Mouse (Mus musculus) right cerebral cortex, postnatal 25 days (tissue): ENCODE measurements around the gene Pak6.

Experiments
- DNase-seq: peaks from one replicate; pipeline ENCODE4 v3.0.0; 2022

Pak6 gene

DNA sequence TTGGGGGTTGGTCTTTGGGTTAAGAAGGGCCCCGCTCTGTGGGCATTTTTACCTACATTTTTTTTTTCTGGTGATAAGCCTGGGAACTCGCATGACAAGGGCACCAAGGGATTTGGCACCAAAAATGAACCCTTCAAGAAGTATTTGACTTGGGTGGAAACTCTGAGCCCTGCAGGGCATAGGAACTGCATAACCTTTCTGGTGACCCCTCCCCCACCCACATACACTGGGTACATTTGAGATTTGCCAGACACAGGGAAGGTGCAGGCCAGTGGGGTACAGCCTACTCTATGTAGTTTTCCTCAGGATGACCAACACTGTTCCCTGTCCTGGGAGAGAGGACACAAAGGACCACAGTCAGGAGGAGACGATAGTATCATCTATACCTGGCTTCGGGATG, 2.5 kb downstream of the Pak6 start:
- DNase-seq = no peak

GRCm38 (mm10) chr2:118667181-118667580, 4.1 kb downstream of the Pak6 start:
- DNase-seq = no peak

- no peak for DNase-seq
Measured at GRCm38 (mm10) chr2:118669245-118669644, 6.1 kb downstream of the Pak6 start.

- no peak for DNase-seq
Measured at GRCm38 (mm10) chr2:118669785-118670184, 6.7 kb downstream of the Pak6 start.

DNA sequence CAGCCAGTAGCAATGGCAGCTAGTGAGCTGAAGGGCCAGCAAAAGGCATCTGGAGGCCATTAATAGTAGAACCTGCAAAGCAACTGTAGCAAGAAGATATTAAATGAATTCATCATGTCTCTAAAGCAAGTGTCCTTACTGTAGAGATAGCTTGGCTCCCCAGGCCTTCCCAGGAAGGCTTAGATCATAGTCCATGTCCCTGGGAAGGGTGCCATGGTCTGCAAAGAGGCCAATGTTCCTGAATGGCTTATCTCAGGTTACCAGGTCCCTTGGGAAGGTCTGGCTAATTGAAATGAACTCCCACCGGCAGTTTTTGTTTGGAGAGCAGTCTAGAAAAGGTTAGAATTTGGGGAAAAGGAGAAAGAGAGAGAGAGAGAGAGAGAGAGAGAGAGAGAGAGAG, 8.6 kb downstream of the Pak6 start:
- no peak for DNase-seq

DNA sequence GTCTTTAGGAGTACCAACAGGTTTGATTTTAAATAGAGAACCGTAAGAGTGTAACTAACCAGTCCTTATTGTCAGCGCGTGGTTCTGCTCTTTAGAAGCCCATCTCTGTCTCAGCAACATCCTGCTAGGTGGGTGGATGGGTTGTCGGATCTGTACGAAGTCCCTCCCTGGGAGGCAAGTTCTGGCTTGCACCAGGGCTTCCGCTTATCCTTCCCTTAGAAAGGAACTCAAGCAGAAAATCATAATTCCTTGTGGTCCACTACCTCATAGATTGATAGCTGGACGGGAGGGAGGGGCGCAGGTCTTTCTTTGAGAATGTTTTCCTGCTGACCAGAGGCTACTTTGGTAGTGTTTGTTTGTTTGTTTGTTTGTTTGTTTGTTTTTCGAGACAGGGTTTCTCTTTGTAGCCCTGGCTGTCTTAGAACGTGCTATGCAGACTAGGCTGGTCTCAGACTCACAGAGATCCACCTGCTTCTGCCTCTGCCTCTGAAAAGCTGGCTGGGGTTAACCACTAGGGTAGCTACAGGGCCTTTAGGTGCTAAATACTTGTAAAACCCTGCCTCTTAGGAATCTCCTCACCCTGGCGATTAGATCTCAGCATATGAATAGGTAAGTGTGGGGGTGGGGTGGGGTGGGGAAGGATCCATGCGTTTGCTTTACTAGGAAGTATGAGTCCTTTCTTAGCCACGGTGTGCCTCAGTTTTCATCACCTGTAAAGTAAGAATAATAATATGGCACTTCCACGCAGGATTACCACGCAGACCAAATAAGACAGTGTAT, 10.8 kb downstream of the Pak6 start:
- DNase-seq = no peak

DNA sequence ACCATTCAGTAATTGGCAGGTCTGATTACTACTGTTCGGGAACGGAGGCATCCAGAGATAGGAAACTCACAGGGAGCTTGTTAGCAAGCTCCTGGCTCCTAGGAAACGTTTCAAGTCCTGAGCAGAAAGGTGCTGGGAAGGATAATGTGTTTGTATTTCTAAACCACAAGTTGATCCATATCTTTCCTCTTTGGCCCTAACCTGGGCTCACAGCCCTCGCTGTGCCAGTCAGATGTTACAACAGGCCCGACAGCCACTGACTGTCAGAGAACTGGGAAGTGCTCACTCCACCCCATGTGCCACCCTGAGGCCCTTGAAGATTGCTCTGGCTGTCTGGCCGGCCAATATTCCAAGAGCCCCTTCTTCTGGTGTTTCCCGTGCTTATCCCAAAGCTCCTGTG, 11.4 kb downstream of the Pak6 start:
- DNase-seq = no peak

DNA sequence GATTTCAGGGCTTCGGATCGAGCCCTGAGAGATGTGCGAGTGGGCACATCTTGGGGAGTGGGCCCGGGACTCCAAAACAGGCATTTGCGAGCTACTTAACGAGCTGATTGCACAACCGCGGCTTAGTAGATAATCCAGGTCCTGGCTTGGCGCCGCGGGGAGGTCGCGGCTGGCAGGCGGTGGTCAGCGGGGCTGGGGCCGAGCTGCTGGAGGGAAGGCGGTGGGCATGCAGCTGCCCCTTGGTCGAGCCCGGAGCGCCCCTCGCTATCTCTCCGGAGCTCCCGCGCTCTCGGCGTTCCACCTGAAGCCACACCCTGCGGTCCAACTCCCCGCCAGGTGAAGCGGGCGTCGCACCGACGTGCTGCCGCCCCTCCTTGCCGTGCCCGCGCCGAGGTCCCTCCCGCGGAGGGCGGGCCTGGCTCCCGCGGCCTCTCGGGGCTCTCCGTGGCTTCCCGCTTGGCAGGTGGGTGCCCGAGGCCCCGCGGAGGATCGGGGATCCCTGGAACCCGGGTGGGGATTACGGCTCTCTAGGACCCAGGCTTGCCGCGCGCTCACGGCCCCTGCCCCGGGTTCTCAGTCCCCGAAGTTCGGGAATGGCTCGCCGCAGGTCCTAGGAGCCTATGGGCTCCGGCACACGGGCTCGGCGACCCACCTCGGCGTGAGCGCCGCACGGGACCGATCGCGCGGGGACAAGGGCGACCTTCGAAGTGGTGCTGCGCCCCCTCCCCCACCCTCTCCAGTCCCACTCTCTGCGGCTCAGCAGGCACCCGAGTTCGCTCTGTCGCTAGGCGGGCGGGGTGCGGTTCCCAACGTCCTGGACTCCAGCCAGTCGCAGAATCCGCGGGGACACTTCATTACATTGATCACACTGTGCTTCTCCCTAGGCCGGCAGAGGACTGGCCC, 14.0 kb downstream of the Pak6 start:
- DNase-seq = no peak

GRCm38 (mm10) chr2:118677817-118678216, 14.7 kb downstream of the Pak6 start:
- DNase-seq = no peak

DNA sequence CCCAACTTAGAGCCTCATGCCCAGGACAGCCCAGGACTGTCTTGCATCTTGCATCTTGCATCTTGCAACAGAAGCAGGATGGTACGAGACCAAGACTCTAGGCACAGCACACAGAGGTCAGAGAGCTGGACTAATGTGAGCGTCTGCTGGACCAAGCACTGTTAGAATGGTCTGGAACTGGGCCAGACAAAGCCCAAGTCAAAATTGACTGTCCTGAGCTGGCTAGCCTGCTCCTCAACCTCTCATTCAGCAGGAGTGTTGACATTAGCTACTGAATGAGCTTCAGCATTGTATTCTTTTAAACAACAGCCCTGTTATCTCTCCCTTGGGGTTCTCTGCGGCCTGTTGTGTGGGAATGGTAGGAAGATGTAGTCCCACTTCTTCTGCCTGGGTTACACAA, 16.5 kb downstream of the Pak6 start:
- no peak for DNase-seq

DNA sequence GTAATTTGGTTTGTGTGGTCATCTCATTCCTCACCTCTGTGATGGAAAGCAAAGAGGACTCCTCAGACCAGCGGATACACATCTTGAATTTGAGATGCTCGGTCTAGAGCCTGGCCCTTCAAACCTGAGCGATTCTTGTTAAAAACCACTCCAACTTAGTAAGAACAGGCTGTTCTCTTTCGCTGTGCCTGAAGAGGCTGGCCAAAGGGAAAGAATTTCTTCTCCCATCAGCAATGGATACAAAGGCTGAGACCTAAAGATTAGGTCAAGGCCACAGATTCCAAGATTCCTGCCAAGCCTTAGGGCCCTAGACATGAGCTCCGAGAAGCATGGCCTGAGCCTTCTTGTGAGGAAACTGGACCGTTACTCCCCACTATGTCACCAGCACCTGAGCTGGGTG, 17.8 kb downstream of the Pak6 start:
- no peak for DNase-seq

- no peak for DNase-seq
Measured at GRCm38 (mm10) chr2:118682544-118683260, 19.6 kb downstream of the Pak6 start.

DNA sequence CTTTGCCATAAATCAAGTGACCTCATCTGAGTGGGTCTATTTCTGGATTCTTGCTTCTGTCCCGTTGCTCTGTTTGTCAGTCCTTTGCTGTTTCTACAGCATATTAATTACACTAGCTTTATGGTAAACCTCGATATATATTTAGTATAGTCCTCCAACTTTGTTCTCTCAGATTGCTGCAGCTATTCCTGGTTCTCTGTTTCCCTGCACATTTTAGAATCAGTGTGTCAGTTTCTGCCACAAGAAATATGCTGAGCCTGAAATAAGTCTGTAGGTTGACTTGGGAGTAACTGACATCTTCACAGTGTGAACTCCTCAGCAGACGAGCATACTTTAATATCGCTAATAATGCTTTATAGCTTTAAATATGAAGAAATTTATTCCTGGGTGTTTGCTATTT, 22.0 kb downstream of the Pak6 start:
- DNase-seq = no peak

DNA sequence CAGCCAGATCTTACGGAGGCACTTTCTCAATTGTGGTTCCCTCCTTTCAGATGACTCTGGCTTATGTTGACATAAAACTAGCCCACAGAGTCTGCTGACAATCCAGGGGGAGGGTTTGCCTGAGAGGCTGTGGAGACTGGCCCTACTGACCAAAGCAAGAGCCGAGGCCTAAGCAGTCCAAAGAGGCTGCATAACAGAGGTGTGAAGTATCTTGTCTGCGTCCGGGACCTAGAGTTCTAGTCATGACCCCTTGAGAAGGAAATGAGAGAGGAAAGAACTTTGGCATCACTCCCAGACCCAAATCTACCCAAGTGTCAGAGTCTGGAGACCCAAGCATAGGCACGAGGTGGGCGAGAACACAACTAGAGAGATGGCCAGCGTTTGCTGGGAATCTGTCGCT, 23.6 kb downstream of the Pak6 start:
- no peak for DNase-seq

DNA sequence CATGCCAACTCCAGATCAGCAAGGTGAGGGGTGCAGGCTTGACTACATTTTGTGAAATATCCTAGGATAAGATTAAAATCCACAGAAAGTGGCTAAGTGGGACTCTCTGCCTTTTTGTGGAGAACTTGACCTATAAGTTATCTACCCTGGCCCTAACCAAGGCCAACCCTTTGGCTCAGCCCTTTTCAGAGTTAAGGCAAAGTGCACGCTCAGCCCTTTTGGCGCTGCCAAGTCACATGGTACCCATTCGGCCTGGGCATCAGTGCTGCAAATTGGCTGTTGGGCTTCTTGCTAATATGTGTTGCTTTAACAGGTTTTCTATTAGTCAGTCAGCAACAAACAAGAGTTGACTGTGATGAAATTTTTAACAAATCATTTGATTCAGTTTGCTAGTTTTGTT, 24.7 kb downstream of the Pak6 start:
- no peak for DNase-seq

- DNase-seq = no peak
Measured at GRCm38 (mm10) chr2:118689875-118690274, 26.8 kb downstream of the Pak6 start.

GRCm38 (mm10) chr2:118693370-118693966, 30.4 kb downstream of the Pak6 start:
- no peak for DNase-seq

GRCm38 (mm10) chr2:118695677-118696232, 32.7 kb downstream of the Pak6 start:
- DNase-seq = no peak

- DNase-seq = no peak
Measured at GRCm38 (mm10) chr2:118696451-118697308, 33.6 kb downstream of the Pak6 start.

DNA sequence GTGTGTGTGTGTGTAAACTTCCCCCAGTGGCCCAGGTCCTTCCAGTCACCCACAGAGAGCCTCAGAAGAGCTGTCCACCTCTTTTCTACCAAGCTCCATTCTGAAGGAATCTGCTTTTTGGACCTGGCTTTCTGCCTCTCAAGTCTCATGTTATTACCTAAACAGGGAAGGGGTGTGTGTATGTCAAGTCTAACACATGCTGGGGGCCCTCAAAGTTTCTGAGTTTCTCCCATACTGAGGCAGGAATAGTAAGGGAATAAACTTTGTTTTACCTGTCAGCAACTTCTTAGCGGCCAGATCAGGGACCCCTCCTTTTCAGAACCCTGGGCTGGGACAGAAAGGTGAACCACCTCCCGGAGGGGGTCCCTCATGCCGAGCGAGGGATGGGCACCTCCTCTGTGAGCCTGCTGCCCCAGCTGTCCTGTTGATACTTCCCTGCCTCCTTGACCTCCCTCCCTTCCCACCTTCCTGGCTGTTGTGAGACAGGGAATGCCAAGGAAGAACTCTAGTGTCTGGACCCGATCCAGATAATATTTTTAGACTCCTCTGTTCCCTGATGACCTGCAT, 34.3 kb downstream of the Pak6 start:
- DNase-seq = no peak

- DNase-seq = no peak
Measured at GRCm38 (mm10) chr2:118697955-118698354, 34.9 kb downstream of the Pak6 start.
